Mouse (Mus musculus) lung, postnatal 0 days (tissue): ENCODE measurements around the gene Rad51b. TPM values are rescaled to one million over a fixed set of nuclear protein-coding genes. Genes with fewer than 3 reads are reported as not detected.

Experiments used
- ATAC-seq: fragments of 200-750 bp; cut with Nextera tagmentation; 2 replicates; pipeline ENCODE4 v1.8.0; 2017; ENCODE audit warnings: moderate library complexity
- DNase-seq: peaks from one replicate; pipeline ENCODE4 v3.0.0-alpha.2; 2016; ENCODE audit warnings: low spot score
- H3K27ac ChIP-seq: fragments of 300-500 bp; sonication (generic); 2 replicates; pipeline ENCODE4 v1.5.1; 2014; ENCODE audit warnings: antibody characterized with exemption, mild to moderate bottlenecking, low read length, mixed read lengths
- H3K27me3 ChIP-seq: fragments of 300-500 bp; sonication (generic); replicated peaks from 2 replicates; pipeline ENCODE4 v1.6.1; 2014; ENCODE audit warnings: low read length, mixed read lengths; ENCODE audit not compliant: insufficient read depth
- H3K36me3 ChIP-seq: fragments of 300-500 bp; sonication (generic); 2 replicates; pipeline ENCODE4 v1.6.1; 2014; ENCODE audit warnings: low read length, mixed read lengths; ENCODE audit not compliant: insufficient read depth
- H3K4me1 ChIP-seq: fragments of 300-500 bp; sonication (generic); 2 replicates; pipeline ENCODE4 v1.6.1; 2014; ENCODE audit warnings: antibody characterized with exemption, low read depth, low read length, mixed read lengths; ENCODE audit not compliant: insufficient read depth
- H3K4me2 ChIP-seq: fragments of 300-500 bp; sonication (generic); replicated peaks from 2 replicates; pipeline ENCODE4 v1.6.1; 2014; ENCODE audit warnings: low read depth, mild to moderate bottlenecking, low read length, moderate library complexity, mixed read lengths
- H3K4me3 ChIP-seq: fragments of 300-500 bp; sonication (generic); 2 replicates; pipeline ENCODE4 v1.5.1; 2014; ENCODE audit warnings: low read depth, low read length
- H3K9ac ChIP-seq: fragments of 300-500 bp; sonication (generic); replicated peaks from 2 replicates; pipeline ENCODE4 v1.6.1; 2014; ENCODE audit warnings: low read depth, mild to moderate bottlenecking
- H3K9me3 ChIP-seq: fragments of 300-500 bp; sonication (generic); 2 replicates; pipeline ENCODE4 v1.6.1; 2016; ENCODE audit warnings: low read length, mixed read lengths
- CTCF ChIP-seq: IDR thresholded peaks from 2 replicates; pipeline ENCODE4 v1.5.1; 2016; ENCODE audit warnings: antibody characterized with exemption, mild to moderate bottlenecking
- EP300 ChIP-seq: IDR thresholded peaks from 2 replicates; pipeline ENCODE4 v1.6.1; 2016; ENCODE audit warnings: antibody characterized with exemption, mild to moderate bottlenecking, control low read depth
- WGBS: fragments of 180-500 bp; shearing (Covaris S2); extraction: QIAGEN DNeasy Blood & Tissue Kit; methylation state at CpG from one replicate; pipeline ENCODE4 v1.1.7; 2014; 5-methylcytosine and 5-hydroxymethylcytosine counted together
- polyA plus RNA-seq: library from polyadenylated mRNA; unstranded; fragments of >200 nt; fragmentation: Nextera tagmentation; extraction: Ambion mirVana; gene quantifications from 2 replicates; pipeline ENCODE4 v1.2.1, GENCODE M21; 2015

The Rad51b gene
- polyA plus RNA-seq, 1 experiment from 2014 or later, result 1.3 TPM

- peak overlapping the region; percentile 12; the same call in 1 of the 2 replicates for H3K27ac ChIP-seq
- no peak overlapping the region for H3K4me3 ChIP-seq
- no peaks in the 10 kb centered on the region for H3K27me3 ChIP-seq
- no peak for TF ChIP-seq CTCF
- no peak for TF ChIP-seq EP300
- H3K4me2 ChIP-seq, result no peak overlapping the region
- 58% methylated on average over 4 of the region's 4 CpGs for WGBS
- H3K36me3 ChIP-seq, result no peaks in the 10 kb centered on the region
- peak; percentile 70 for DNase-seq
- H3K9me3 ChIP-seq, result no peaks in the 10 kb centered on the region
- no peaks in the 10 kb centered on the region for H3K4me1 ChIP-seq
- peak; percentile 80 for ATAC-seq
- no peak overlapping the region for H3K9ac ChIP-seq
Observed at GRCm38 (mm10) chr12:79409126-79409860, 112.2 kb downstream of the Rad51b start.

GRCm38 (mm10) chr12:79412894-79413507 is 115.9 kb downstream of the Rad51b start:
- Histone ChIP-seq H3K27ac (no peak overlapping the region), H3K4me2 (no peak overlapping the region), H3K4me1 (no peaks in the 10 kb centered on the region; the same call in 1 of the 2 replicates), H3K36me3 (no peaks in the 10 kb centered on the region), H3K4me3 (no peak overlapping the region), H3K27me3 (no peaks in the 10 kb centered on the region), H3K9me3 (no peaks in the 10 kb centered on the region), H3K9ac (no peak overlapping the region)
- 54% methylated on average over 8 of the region's 8 CpGs for WGBS
- no peak for TF ChIP-seq EP300
- no peak for TF ChIP-seq CTCF
- no peak for DNase-seq
- no peak for ATAC-seq

- Histone ChIP-seq H3K4me1 (no peaks in the 10 kb centered on the region; the same call in 1 of the 2 replicates), H3K27me3 (no peaks in the 10 kb centered on the region), H3K27ac (peak overlapping the region; percentile 20; the same call in 1 of the 2 replicates), H3K4me3 (no peak overlapping the region), H3K36me3 (no peaks in the 10 kb centered on the region), H3K4me2 (no peak overlapping the region), H3K9me3 (no peaks in the 10 kb centered on the region), H3K9ac (no peak overlapping the region)
- WGBS, result 31% methylated on average over 6 of the region's 6 CpGs
- DNase-seq, result peak; percentile 53
- ATAC-seq, result peak; percentile 23; the same call in 1 of the 2 replicates
- no peak for TF ChIP-seq CTCF
- peak; percentile 50; the same call in 1 of the 2 replicates for TF ChIP-seq EP300
Observed at GRCm38 (mm10) chr12:79417360-79417759, 120.3 kb downstream of the Rad51b start.

- Histone ChIP-seq H3K27me3 (no peaks in the 10 kb centered on the region), H3K4me3 (no peak overlapping the region), H3K9ac (no peak overlapping the region), H3K4me2 (no peak overlapping the region), H3K36me3 (no peaks in the 10 kb centered on the region), H3K9me3 (no peaks in the 10 kb centered on the region), H3K4me1 (no peaks in the 10 kb centered on the region; the same call in 1 of the 2 replicates), H3K27ac (no peak overlapping the region)
- DNase-seq (no peak), ATAC-seq (no peak)
- WGBS, result 16% methylated on average over 6 of the region's 6 CpGs
- TF ChIP-seq CTCF (no peak), EP300 (no peak)
Observed at GRCm38 (mm10) chr12:79420605-79421004, 123.5 kb downstream of the Rad51b start.

- ATAC-seq, result no peak
- WGBS, result 19% methylated on average over 7 of the region's 7 CpGs
- H3K36me3 ChIP-seq, result no peaks in the 10 kb centered on the region
- TF ChIP-seq EP300 (peak; percentile 25; the same call in 1 of the 2 replicates), CTCF (no peak)
- H3K4me1 ChIP-seq, result peaks cover 15% of the 10 kb centered on the region; the same call in 1 of the 2 replicates
- no peak overlapping the region for H3K9ac ChIP-seq
- no peaks in the 10 kb centered on the region for H3K9me3 ChIP-seq
- peak; percentile 48 for DNase-seq
- peak overlapping the region; percentile 74 for H3K27ac ChIP-seq
- H3K4me3 ChIP-seq, result no peak overlapping the region
- H3K27me3 ChIP-seq, result no peaks in the 10 kb centered on the region
- H3K4me2 ChIP-seq, result no peak overlapping the region
Observed at GRCm38 (mm10) chr12:79429507-79430291, 132.6 kb downstream of the Rad51b start.

- WGBS, result 66% methylated on average over 4 of the region's 4 CpGs
- Histone ChIP-seq H3K4me1 (peaks cover 15% of the 10 kb centered on the region; the same call in 1 of the 2 replicates), H3K27ac (no peak overlapping the region), H3K9me3 (no peaks in the 10 kb centered on the region), H3K4me2 (no peak overlapping the region), H3K9ac (no peak overlapping the region), H3K27me3 (no peaks in the 10 kb centered on the region), H3K36me3 (no peaks in the 10 kb centered on the region), H3K4me3 (no peak overlapping the region)
- DNase-seq (no peak), ATAC-seq (no peak)
- no peak for TF ChIP-seq CTCF
- no peak for TF ChIP-seq EP300
Observed at GRCm38 (mm10) chr12:79431138-79431537, 134.1 kb downstream of the Rad51b start.
